Mouse (Mus musculus): ENCODE data around the gene Upk2. TPM values are rescaled to one million over a fixed set of nuclear protein-coding genes. Genes with fewer than 3 reads are reported as not detected.
"Not testable (repeated sequence)": the region's sequence is repeated elsewhere in the genome, so short reads cannot be mapped to it uniquely, and the experiment has no call there.

Upk2 gene
- total RNA-seq, 1 experiment from 2014 or later = not detected

GRCm38 (mm10) chr9:44418519-44419385 lies 36.0 kb downstream of the Upk2 start, which contains the start of gene Ccdc84:
TSS of gene Ccdc84 (minus strand) at chr9:44418569.
- no peak for ATAC-seq (ENCODE audit: extremely low read depth, insufficient number of reproducible peaks, low FRiP score, poor library complexity, severe bottlenecking)

GRCm38 (mm10) chr9:44417892-44418363 lies 36.8 kb downstream of the Upk2 start:
- peak; percentile 95 for ATAC-seq (ENCODE audit: extremely low read depth, insufficient number of reproducible peaks, low FRiP score, poor library complexity, severe bottlenecking)

GRCm38 (mm10) chr9:44417156-44417891 lies 37.5 kb downstream of the Upk2 start:
- no peak for ATAC-seq (ENCODE audit: extremely low read depth, insufficient number of reproducible peaks, low FRiP score, poor library complexity, severe bottlenecking)

- ATAC-seq (ENCODE audit: extremely low read depth, insufficient number of reproducible peaks, low FRiP score, poor library complexity, severe bottlenecking) = no peak
Observed at GRCm38 (mm10) chr9:44412781-44413180, 42.0 kb downstream of the Upk2 start.

GRCm38 (mm10) chr9:44412306-44412705 lies 42.5 kb downstream of the Upk2 start:
- ATAC-seq (ENCODE audit: extremely low read depth, insufficient number of reproducible peaks, low FRiP score, poor library complexity, severe bottlenecking) = no peak

- no peak for ATAC-seq (ENCODE audit: extremely low read depth, insufficient number of reproducible peaks, low FRiP score, poor library complexity, severe bottlenecking)
Observed at GRCm38 (mm10) chr9:44411601-44412130, 43.1 kb downstream of the Upk2 start.

GRCm38 (mm10) chr9:44410647-44411336 lies 44.0 kb downstream of the Upk2 start:
- ATAC-seq (ENCODE audit: extremely low read depth, insufficient number of reproducible peaks, low FRiP score, poor library complexity, severe bottlenecking) = no peak

GRCm38 (mm10) chr9:44408693-44409092 lies 46.1 kb downstream of the Upk2 start:
- ATAC-seq (ENCODE audit: extremely low read depth, insufficient number of reproducible peaks, low FRiP score, poor library complexity, severe bottlenecking) = not testable (repeated sequence)

- no peak for ATAC-seq (ENCODE audit: extremely low read depth, insufficient number of reproducible peaks, low FRiP score, poor library complexity, severe bottlenecking)
Observed at GRCm38 (mm10) chr9:44407752-44408097, 47.1 kb downstream of the Upk2 start.

GRCm38 (mm10) chr9:44406906-44407751 lies 47.6 kb downstream of the Upk2 start, which contains the start of the genes Rps25 and Trappc4:
TSS of gene Rps25 (plus strand) at chr9:44407139.
TSS of gene Trappc4 (minus strand) at chr9:44407600.
- ATAC-seq (ENCODE audit: extremely low read depth, insufficient number of reproducible peaks, low FRiP score, poor library complexity, severe bottlenecking) = peak; percentile 90

- no peak for ATAC-seq (ENCODE audit: extremely low read depth, insufficient number of reproducible peaks, low FRiP score, poor library complexity, severe bottlenecking)
Observed at GRCm38 (mm10) chr9:44405011-44405410, 49.8 kb downstream of the Upk2 start.

Other genes with a start within 250 kb of the Upk2 start
- gene Cbl, start 220.9 kb downstream of the Upk2 start, total RNA-seq (2017) = 89.2 and 92.0 TPM in 2 replicates
- not detected in 2 replicates for gene Ccdc153, start 214.3 kb downstream of the Upk2 start, total RNA-seq (2017)
- 1.0 and 1.6 TPM in 2 replicates for gene Pdzd3, start 203.5 kb downstream of the Upk2 start, total RNA-seq (2017)
- 10.3 and 12.6 TPM in 2 replicates for gene Nlrx1, start 186.4 kb downstream of the Upk2 start, total RNA-seq (2017)
- 1.4 TPM in 1 of 2 replicates, not detected in the other for gene Abcg4, start 166.4 kb downstream of the Upk2 start, total RNA-seq (2017)
- 32.0 and 46.7 TPM in 2 replicates for gene Hinfp, start 149.3 kb downstream of the Upk2 start, total RNA-seq (2017)
- 22.0 and 30.5 TPM in 2 replicates for gene C2cd2l, start 134.7 kb downstream of the Upk2 start, total RNA-seq (2017)
- 4.4 and 7.1 TPM in 2 replicates for gene Dpagt1, start 129.0 kb downstream of the Upk2 start, total RNA-seq (2017)
- gene H2afx, start 120.3 kb downstream of the Upk2 start, total RNA-seq (2017) = 17.6 and 20.0 TPM in 2 replicates
- 3.3 and 11.4 TPM in 2 replicates for gene Hmbs, start 110.7 kb downstream of the Upk2 start, total RNA-seq (2017)
- 34.6 and 37.4 TPM in 2 replicates for gene Vps11, start 93.3 kb downstream of the Upk2 start, total RNA-seq (2017)
- gene Hyou1, start 75.5 kb downstream of the Upk2 start, total RNA-seq (2017) = 39.9 and 42.2 TPM in 2 replicates
- gene Slc37a4, start 58.1 kb downstream of the Upk2 start, total RNA-seq (2017) = 15.4 and 21.5 TPM in 2 replicates
- gene Rps25, start 47.8 kb downstream of the Upk2 start, total RNA-seq (2017) = 1,089 and 1,185 TPM in 2 replicates
- 31.8 and 32.8 TPM in 2 replicates for gene Trappc4, start 47.4 kb downstream of the Upk2 start, total RNA-seq (2017)
- 41.8 and 52.1 TPM in 2 replicates for gene Ccdc84, start 36.4 kb downstream of the Upk2 start, total RNA-seq (2017)
- gene Foxr1, start 13.8 kb downstream of the Upk2 start, total RNA-seq (2017) = 0.37 TPM in 1 of 2 replicates, not detected in the other
- 18.3 and 26.5 TPM in 2 replicates for gene Bcl9l, start 27.8 kb upstream of the Upk2 start, total RNA-seq (2017)
- 207 and 222 TPM in 2 replicates for gene Cxcr5, start 106.9 kb upstream of the Upk2 start, total RNA-seq (2017)
- 301 and 311 TPM in 2 replicates for gene Ddx6, start 149.9 kb upstream of the Upk2 start, total RNA-seq (2017)
- not detected in 2 replicates for gene Treh, start 218.3 kb upstream of the Upk2 start, total RNA-seq (2017)